Mouse (Mus musculus): ENCODE results near the gene Zfp11. TPM values are rescaled to one million over a fixed set of nuclear protein-coding genes. Genes with fewer than 3 reads are reported as not detected.

Zfp11 gene
- polyA plus RNA-seq, 2 experiments = 0.65 to 0.75 TPM

DNA sequence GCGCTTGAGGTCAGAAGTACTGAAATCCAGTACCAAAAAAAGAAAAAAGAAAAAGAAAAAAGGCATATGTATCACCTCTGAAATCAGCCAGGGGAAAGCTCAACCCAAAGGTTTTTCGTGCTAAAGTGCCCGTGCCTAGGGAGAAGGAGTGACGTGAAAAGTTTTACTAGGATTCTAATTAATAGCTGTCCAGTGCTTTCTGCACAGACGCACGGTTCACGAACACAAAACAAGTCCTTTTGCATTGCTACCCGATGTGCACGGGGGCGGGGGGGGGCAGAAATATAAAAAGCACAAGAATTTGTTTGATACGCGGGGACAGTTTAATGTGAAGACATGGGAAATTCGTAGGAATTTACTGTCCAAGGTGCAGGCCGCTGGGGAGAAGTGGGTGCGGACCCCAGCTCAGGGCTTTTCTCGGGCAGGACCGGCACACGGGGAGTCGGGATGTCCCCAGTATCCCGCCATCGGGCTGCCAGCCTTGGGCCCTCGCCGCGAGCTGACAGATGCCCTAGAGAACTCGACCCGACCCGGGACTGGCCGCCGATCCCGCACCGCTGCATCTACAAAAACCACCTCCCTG is 355 bp downstream of the Zfp11 start:
- under 1% methylated on average over 31 of the region's 31 CpGs for WGBS (ENCODE audit: insufficient replicate concordance)
- no peak overlapping the region for H3K27ac ChIP-seq

DNA sequence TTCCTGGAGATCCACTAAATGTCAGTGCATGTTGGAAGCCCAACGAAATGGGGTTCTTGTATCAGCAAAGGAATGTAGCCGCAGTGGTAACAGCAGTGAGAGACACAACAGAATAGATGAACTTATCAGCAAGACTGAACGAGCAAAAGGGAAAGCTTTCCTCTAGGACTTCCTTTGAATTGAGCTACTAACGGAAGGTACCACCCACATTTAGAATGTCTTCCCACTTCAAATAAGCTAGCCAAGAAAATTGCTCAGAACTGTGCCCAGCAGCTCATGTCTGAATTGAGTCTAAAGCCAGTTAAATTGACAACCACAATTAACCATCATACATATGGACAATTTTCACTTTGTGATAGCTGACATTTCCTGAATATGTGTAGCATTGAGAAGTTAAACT is 2.0 kb downstream of the Zfp11 start:
- WGBS (ENCODE audit: insufficient replicate concordance) = 58% methylated on average over 4 of the region's 4 CpGs
- no peak overlapping the region for H3K4me2 ChIP-seq (ENCODE audit: low read depth)
- no peak overlapping the region for H3K4me3 ChIP-seq (ENCODE audit: insufficient read depth in 1 of 2, low read depth in 2 of 2, low read length in 2 of 2)
- H3K9ac ChIP-seq (replicated peaks) = no peak overlapping the region
- H3K36me3 ChIP-seq (replicated peaks; ENCODE audit: control insufficient read depth, insufficient read depth, low read depth) = no peaks in the 10 kb centered on the region
- H3K4me1 ChIP-seq (replicated peaks; ENCODE audit: control insufficient read depth in 2 of 2, insufficient read depth in 2 of 2, low read length in 1 of 2) = 0 out of 4 replicates have a peak, but pooled peaks cover 2% of the 10 kb centered on the region in 2 experiments
- DNase-seq (ENCODE audit: low read depth in 3 of 3, low spot score in 3 of 3) = no peak
- TF ChIP-seq CTCF (IDR thresholded peaks at IDR 0.05; ENCODE audit: low read depth) (no peak), EP300 (IDR thresholded peaks at IDR 0.05; ENCODE audit: low read depth) (no peak)
- no peaks in the 10 kb centered on the region for H3K27me3 ChIP-seq (ENCODE audit: control insufficient read depth, insufficient read depth, low read length)
- H3K27ac ChIP-seq = no peak overlapping the region
- no peak for ATAC-seq (ENCODE audit: insufficient read depth)
- no peaks in the 10 kb centered on the region for H3K9me3 ChIP-seq (ENCODE audit: control insufficient read depth, low read length)

More for the DNA sequence above, 355 bp downstream of the Zfp11 start:
- H3K27me3 ChIP-seq (ENCODE audit: control insufficient read depth, insufficient read depth, low read length) = no peaks in the 10 kb centered on the region
- no peaks in the 10 kb centered on the region for H3K36me3 ChIP-seq (replicated peaks; ENCODE audit: control insufficient read depth, insufficient read depth, low read depth)
- DNase-seq (ENCODE audit: low read depth in 3 of 3, low spot score in 3 of 3) = peak in 1 of 3 experiments; percentile 2
- H3K4me1 ChIP-seq (replicated peaks; ENCODE audit: control insufficient read depth in 2 of 2, insufficient read depth in 2 of 2, low read length in 1 of 2) = 0 out of 4 replicates have a peak, but pooled peaks cover 2% of the 10 kb centered on the region in 2 experiments
- H3K9me3 ChIP-seq (ENCODE audit: control insufficient read depth, low read length) = no peaks in the 10 kb centered on the region
- H3K4me3 ChIP-seq (ENCODE audit: insufficient read depth in 1 of 2, low read depth in 2 of 2, low read length in 2 of 2) = peak overlapping the region; percentile 64 to 68
- H3K9ac ChIP-seq (replicated peaks) = peak overlapping the region; percentile 58
- H3K4me2 ChIP-seq (ENCODE audit: low read depth) = peak overlapping the region; percentile 74
- ATAC-seq (ENCODE audit: insufficient read depth) = peak; percentile 50; the same call in 1 of the 2 replicates
- TF ChIP-seq CTCF (IDR thresholded peaks at IDR 0.05; ENCODE audit: low read depth) = no peak
- no peak for TF ChIP-seq EP300 (IDR thresholded peaks at IDR 0.05; ENCODE audit: low read depth)

DNA sequence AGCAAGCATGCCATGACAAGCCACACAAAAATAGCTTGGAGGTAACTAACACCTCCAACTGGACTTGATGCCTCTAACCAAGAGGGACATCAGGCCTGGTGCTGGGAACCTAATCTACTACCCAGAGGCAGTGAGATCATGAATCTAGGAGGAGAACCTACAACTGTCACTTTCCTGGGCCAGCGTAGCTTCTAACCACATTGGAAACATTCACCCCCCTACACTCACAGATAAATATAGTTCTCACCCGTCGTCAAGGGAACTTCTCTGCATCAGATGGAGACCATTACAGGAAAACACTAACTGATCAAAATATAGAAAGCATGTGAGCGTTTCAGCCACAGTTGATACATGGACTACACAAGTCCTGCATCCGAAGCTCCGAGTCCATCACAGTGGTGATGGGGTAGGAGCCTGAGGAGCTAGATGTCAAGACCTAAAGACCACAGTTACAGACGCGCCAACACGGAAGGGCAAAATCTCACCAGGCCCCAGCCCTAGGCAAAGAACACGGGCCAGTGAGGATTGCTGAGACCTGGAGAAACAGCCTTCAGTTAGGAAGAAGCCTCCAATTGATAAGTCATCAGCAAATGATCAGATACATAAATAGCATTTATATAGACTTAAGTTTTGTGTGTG is 3.5 kb downstream of the Zfp11 start:
- no peak overlapping the region for H3K9ac ChIP-seq (replicated peaks)
- H3K4me1 ChIP-seq (replicated peaks; ENCODE audit: control insufficient read depth in 2 of 2, insufficient read depth in 2 of 2, low read length in 1 of 2) = 0 out of 4 replicates have a peak, but pooled peaks cover 2% of the 10 kb centered on the region in 2 experiments
- H3K27me3 ChIP-seq (ENCODE audit: control insufficient read depth, insufficient read depth, low read length) = no peaks in the 10 kb centered on the region
- H3K36me3 ChIP-seq (replicated peaks; ENCODE audit: control insufficient read depth, insufficient read depth, low read depth) = no peaks in the 10 kb centered on the region
- no peaks in the 10 kb centered on the region for H3K9me3 ChIP-seq (ENCODE audit: control insufficient read depth, low read length)
- no peak overlapping the region for H3K4me2 ChIP-seq (ENCODE audit: low read depth)
- H3K27ac ChIP-seq = no peak overlapping the region
- ATAC-seq (ENCODE audit: insufficient read depth) (no peak), DNase-seq (ENCODE audit: low read depth in 3 of 3, low spot score in 3 of 3) (no peak)
- TF ChIP-seq CTCF (IDR thresholded peaks at IDR 0.05; ENCODE audit: low read depth) (no peak), EP300 (IDR thresholded peaks at IDR 0.05; ENCODE audit: low read depth) (no peak)
- 55% methylated on average over 10 of the region's 10 CpGs for WGBS (ENCODE audit: insufficient replicate concordance)
- no peak overlapping the region for H3K4me3 ChIP-seq (ENCODE audit: insufficient read depth in 1 of 2, low read depth in 2 of 2, low read length in 2 of 2)

DNA sequence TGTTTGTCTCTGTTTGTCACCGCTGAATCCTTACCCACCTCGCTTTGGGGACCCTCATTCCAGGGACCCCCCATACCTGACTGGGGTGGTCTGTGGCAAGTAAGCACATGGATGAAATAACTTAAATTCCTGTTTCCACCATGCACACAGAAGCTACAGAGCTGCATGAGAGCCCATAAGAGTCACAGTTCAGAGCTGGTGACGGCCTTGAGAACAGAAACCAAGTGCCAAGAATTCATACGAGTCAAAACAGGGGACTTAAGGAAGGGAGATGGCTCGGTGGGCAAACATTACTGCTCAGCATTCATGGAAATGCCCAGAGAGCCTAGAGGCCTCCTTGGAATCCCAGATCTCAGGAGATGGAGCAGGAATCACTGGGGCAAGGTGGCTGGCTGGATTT is 5.8 kb downstream of the Zfp11 start:
- Histone ChIP-seq H3K9ac (replicated peaks) (no peak overlapping the region), H3K4me3 (ENCODE audit: insufficient read depth in 1 of 2, low read depth in 2 of 2, low read length in 2 of 2) (no peak overlapping the region), H3K27ac (no peak overlapping the region), H3K27me3 (ENCODE audit: control insufficient read depth, insufficient read depth, low read length) (no peaks in the 10 kb centered on the region), H3K36me3 (replicated peaks; ENCODE audit: control insufficient read depth, insufficient read depth, low read depth) (no peaks in the 10 kb centered on the region), H3K9me3 (ENCODE audit: control insufficient read depth, low read length) (no peaks in the 10 kb centered on the region), H3K4me2 (ENCODE audit: low read depth) (no peak overlapping the region), H3K4me1 (replicated peaks; ENCODE audit: control insufficient read depth in 2 of 2, insufficient read depth in 2 of 2, low read length in 1 of 2) (no peaks in the 10 kb centered on the region)
- ATAC-seq (ENCODE audit: insufficient read depth) = no peak
- TF ChIP-seq CTCF (IDR thresholded peaks at IDR 0.05; ENCODE audit: low read depth) (no peak), EP300 (IDR thresholded peaks at IDR 0.05; ENCODE audit: low read depth) (no peak)
- DNase-seq (ENCODE audit: low read depth in 3 of 3, low spot score in 3 of 3) = no peak
- 59% methylated on average over 5 of the region's 5 CpGs for WGBS (ENCODE audit: insufficient replicate concordance)

DNA sequence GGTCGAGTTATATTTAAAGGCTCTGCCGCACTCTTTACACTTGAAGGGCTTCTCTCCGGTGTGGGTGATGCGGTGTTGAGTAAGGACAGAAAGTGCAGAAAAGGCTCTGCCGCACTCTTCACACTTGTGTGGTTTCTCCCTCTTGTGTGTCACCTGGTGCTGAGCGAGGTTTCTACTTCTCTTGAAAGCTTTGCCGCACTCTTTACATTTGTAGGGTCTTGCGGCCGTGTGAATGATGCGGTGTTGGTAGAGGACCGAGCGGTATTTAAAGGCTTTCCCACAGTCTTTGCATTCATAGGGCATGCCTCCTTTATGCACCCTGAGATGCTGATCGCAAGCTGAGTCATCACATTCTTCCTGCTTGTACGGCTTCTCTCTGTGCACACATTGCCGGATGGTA is 12.0 kb downstream of the Zfp11 start:
- no peak overlapping the region for H3K4me3 ChIP-seq (ENCODE audit: insufficient read depth in 1 of 2, low read depth in 2 of 2, low read length in 2 of 2)
- H3K36me3 ChIP-seq (replicated peaks; ENCODE audit: control insufficient read depth, insufficient read depth, low read depth) = peaks cover 4% of the 10 kb centered on the region; the same call in 1 of the 2 replicates
- WGBS (ENCODE audit: insufficient replicate concordance) = 85% methylated on average over 15 of the region's 15 CpGs
- no peak for DNase-seq (ENCODE audit: low read depth in 3 of 3, low spot score in 3 of 3)
- TF ChIP-seq CTCF (IDR thresholded peaks at IDR 0.05; ENCODE audit: low read depth) (no peak), EP300 (IDR thresholded peaks at IDR 0.05; ENCODE audit: low read depth) (no peak)
- H3K4me2 ChIP-seq (ENCODE audit: low read depth) = no peak overlapping the region
- H3K9ac ChIP-seq (replicated peaks) = no peak overlapping the region
- no peak for ATAC-seq (ENCODE audit: insufficient read depth)
- H3K27ac ChIP-seq = no peak overlapping the region
- no peaks in the 10 kb centered on the region for H3K9me3 ChIP-seq (ENCODE audit: control insufficient read depth, low read length)
- H3K27me3 ChIP-seq (ENCODE audit: control insufficient read depth, insufficient read depth, low read length) = no peaks in the 10 kb centered on the region
- no peaks in the 10 kb centered on the region for H3K4me1 ChIP-seq (replicated peaks; ENCODE audit: control insufficient read depth in 2 of 2, insufficient read depth in 2 of 2, low read length in 1 of 2)
